Mouse (Mus musculus): Measurements from ENCODE around the gene Ddi2. TPM values are rescaled to one million over a fixed set of nuclear protein-coding genes. Genes with fewer than 3 reads are reported as not detected.

Ddi2 gene
- polyA plus RNA-seq, 1 experiment = 40.9 TPM

- DNase-seq (ENCODE audit: low spot score) = no peak
Measured at GRCm38 (mm10) chr4:141655908-141656608, 67.2 kb downstream of the Ddi2 start.

GRCm38 (mm10) chr4:141654509-141654908 lies 68.7 kb downstream of the Ddi2 start:
- DNase-seq (ENCODE audit: low spot score) = no peak

DNA sequence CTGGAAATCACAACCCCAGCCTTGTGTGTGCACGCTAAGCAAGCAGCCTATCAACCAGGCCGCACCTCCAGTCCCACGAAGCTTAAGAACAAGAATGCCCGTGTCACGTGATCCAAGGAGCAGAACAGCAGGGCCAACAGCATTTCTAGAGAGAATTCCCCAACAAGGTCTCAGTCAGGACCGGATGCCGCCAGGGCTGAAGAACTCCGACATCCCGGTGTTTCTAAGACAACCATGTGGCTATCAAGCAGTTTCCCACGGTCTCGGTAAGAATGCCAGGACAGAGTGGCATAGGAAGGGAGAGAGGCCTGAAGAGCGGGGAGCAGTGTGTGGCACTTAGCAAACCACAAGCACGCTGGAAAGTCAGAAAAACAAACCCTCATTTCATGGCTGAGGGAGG lies 69.4 kb downstream of the Ddi2 start:
- DNase-seq (ENCODE audit: low spot score) = no peak

GRCm38 (mm10) chr4:141653044-141653443 lies 70.2 kb downstream of the Ddi2 start:
- no peak for DNase-seq (ENCODE audit: low spot score)

DNA sequence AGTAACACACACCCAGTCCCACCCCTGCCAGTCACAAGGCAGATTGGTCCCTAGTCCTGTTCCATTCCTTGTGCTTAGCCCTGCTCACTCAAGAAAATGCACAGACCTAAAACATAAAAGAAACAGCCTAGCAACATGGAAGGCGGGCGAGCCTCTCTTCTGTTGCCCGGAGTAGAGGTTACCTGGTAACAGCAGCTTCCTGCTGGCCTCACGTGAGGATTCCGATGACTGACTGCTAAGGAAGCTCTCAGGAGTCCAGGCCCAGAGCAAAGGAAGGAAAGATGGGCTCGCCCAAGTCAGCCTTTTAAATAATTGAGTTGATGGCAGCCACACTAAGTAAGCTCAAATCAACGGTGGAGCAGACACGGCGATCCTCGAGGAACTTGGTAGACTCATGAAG lies 71.3 kb downstream of the Ddi2 start:
- no peak for DNase-seq (ENCODE audit: low spot score)

DNA sequence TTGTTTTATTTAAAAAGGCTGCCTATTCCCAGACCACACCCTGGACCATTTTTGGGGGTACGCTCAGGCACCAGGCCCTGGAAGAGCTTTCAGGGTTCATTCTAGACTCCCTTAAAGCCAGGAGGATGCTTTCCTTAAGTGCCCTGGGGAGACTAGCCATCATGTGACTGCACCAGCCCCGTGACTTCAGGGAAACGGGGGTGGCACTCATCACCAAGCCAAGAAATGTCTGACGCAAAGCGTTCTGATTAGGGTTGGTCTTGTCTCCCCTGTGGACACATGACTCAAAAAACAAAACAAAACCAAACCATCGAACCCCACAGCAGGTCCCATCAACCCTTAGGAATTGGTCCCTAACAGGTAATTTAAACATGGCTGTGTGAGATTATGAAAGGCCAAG lies 71.9 kb downstream of the Ddi2 start:
- DNase-seq (ENCODE audit: low spot score) = no peak

DNA sequence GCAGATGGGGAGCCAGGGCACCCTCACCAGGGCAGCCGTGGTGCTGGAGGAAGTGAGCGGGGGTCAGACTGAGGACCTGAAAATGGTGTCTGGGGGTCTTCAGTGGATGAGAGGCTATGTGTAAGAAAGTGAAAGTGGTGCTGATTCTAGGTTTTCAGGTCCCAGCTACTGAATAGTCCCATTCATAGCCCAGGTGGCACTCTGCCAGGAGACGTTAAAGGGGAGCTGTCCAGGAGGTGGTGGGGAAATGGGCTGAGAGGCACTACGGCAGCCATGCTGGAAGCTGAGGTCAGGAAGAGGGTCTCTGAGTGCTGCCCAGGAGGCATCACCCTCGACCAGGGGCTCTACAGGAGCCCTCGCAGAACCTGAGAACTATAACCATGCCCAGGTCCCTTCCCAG lies 74.0 kb downstream of the Ddi2 start:
- no peak for DNase-seq (ENCODE audit: low spot score)

GRCm38 (mm10) chr4:141648262-141648661 lies 75.0 kb downstream of the Ddi2 start:
- DNase-seq (ENCODE audit: low spot score) = no peak

DNA sequence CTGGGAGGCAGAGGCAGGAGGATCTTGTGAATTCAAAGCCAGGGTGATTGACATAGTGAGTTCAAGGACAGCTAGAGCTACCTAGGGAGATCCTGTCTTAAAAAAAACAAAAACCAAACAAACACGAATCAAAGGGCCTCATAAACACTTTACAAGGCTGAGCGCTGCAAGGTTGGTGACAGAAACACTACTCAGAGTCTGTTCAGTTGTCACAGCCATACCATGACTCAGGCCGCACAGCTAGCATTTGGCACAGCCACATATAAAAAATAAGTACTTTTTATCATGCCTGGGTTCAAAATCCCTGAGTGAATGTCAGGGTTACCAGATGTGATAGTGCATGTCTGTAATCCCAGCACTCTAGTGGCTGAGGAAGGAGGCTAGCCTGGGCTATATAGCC lies 76.0 kb downstream of the Ddi2 start:
- DNase-seq (ENCODE audit: low spot score) = no peak

DNA sequence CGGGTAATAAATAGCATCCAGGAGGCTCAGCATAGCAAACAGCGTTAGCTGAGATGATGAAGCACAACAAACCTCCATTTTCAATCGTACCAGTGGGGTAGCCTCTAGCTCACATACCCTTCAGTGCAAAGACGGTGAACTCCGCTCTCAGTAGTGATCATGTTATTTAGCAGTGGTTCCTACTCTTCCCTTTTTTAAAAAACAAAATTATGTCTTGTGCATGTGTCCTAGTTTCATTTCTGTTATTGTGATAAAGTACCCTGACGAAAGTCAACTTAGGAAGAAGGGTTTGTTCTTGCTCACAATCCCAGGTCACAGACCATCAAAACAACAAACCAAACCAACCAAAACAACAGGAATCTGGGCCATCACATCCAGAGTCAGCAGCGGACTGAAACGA lies 77.2 kb downstream of the Ddi2 start:
- no peak for DNase-seq (ENCODE audit: low spot score)

GRCm38 (mm10) chr4:141643118-141643855 lies 79.9 kb downstream of the Ddi2 start:
- DNase-seq (ENCODE audit: low spot score) = no peak

DNA sequence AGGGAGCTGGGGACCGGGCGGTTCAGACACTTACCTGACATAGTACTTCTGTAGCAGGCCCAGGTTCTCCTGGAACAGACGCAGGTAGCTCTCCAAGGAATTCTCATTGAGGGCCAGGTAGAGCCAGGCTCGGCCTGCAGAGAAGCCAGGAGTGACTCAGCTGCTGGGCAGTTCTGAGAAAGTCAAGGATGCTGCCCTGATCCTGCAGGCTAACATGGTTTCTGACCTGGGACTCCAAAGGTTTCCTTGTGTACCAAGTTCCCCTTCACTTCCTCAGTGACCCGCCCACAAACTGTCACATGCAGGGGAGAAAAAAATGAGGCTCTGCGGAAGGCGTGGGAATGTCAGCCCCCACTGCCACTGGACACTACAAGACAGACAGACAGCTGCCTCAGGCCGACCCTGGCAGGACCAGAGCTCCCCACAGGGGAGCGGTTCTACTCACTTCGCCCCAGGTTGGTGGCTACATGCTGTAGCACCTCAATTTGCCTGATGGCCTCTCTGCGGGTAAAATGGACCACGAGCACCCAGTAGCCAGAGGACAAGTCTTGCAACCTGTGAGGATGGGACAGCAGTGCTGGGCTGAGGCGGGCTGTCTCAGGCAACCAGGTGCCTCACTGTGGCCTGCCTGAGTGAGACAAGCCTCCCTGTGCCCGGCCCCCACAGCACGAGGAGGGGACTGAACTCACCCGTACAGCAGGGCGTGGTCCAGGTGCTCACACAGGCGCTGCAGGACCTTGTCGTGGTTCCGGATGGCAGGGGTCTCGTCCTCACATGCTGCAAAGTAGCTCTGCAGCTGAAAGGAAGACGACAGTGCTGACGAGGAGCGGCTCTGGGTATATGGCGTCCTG lies 81.0 kb downstream of the Ddi2 start:
- no peak for DNase-seq (ENCODE audit: low spot score)

GRCm38 (mm10) chr4:141641353-141641771 lies 81.9 kb downstream of the Ddi2 start:
- DNase-seq (ENCODE audit: low spot score) = no peak

GRCm38 (mm10) chr4:141639474-141639873 lies 83.7 kb downstream of the Ddi2 start:
- DNase-seq (ENCODE audit: low spot score) = no peak

DNA sequence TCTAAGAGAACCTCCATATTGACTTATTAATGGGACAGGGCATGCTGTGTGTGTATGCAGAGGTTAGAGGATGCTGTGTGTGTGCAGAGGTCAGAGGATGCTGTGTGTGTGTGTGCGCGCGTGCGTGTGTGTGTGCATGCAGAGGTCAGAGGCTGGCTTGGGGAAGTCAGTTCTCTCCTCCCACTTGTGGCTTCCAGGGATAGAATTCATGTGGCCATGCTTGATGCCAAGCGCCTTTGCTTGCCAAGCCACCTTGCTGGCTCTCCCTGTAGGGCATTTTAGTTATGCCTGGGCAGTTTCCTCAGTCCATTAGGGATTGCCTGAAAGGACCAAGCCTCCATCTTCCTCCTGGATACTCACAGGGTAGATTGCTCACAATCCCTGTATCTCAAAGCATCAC lies 86.5 kb downstream of the Ddi2 start:
- DNase-seq (ENCODE audit: low spot score) = no peak

DNA sequence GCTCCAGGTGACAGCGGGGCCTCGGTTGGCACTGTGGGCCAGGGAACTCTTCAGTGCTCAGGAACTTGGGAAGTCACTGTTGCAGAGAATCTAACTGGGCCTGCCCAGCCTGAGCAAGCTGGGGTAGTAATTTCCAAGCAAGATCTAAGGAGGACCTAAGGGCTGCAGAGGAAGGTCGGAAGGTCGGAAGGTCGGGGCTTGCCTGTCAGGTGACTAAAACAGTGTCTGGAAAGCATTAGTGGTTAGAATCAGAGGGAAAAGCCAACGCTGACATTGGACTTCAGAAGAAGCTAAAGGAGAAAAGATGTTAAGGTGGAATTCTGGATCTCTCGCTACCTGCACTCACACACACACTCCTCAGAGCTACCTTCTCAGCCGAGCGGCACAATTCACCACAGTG lies 87.2 kb downstream of the Ddi2 start:
- DNase-seq (ENCODE audit: low spot score) = no peak

GRCm38 (mm10) chr4:141632111-141632873 lies 90.9 kb downstream of the Ddi2 start:
- no peak for DNase-seq (ENCODE audit: low spot score)

GRCm38 (mm10) chr4:141631250-141631649 lies 92.0 kb downstream of the Ddi2 start:
- no peak for DNase-seq (ENCODE audit: low spot score)

- no peak for DNase-seq (ENCODE audit: low spot score)
Measured at GRCm38 (mm10) chr4:141630021-141630420, 93.2 kb downstream of the Ddi2 start.

GRCm38 (mm10) chr4:141628661-141629060 lies 94.6 kb downstream of the Ddi2 start:
- no peak for DNase-seq (ENCODE audit: low spot score)

All from urinary bladder, adult 2 months (tissue).